Mouse (Mus musculus): ENCODE data around the gene Flad1.

The Flad1 gene

DNA sequence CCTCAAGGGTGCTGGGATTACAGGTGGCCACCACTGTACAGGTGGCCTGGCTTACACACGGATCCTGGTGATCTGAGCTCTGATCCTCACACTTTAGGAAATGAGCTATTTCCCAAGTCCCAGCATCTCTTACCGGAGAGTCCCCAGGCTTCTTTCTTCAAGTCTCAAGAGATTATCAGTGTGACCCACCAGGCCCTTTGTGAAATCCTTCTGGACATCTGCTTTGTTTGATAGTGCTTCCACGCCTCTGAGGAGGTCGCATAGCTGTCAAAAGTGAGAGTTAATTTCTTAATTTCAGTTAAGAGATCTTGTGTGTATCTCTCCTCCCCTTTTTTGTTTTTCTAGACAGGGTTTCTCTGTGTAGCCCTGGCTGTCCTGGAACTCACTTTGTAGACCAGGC, 14.2 kb upstream of the Flad1 start:
- no peak for DNase-seq (ENCODE audit: low read depth)

GRCm38 (mm10) chr3:89425141-89425525, 13.5 kb upstream of the Flad1 start:
- DNase-seq (ENCODE audit: low read depth) = no peak

GRCm38 (mm10) chr3:89424416-89425140, 12.9 kb upstream of the Flad1 start:
- DNase-seq (ENCODE audit: low read depth) = no peak

GRCm38 (mm10) chr3:89422556-89423205, 11.0 kb upstream of the Flad1 start:
- no peak for DNase-seq (ENCODE audit: low read depth)

- DNase-seq (ENCODE audit: low read depth) = no peak
These were observed 10.3 kb upstream of the Flad1 start for GRCm38 (mm10) chr3:89421810-89422473.

DNA sequence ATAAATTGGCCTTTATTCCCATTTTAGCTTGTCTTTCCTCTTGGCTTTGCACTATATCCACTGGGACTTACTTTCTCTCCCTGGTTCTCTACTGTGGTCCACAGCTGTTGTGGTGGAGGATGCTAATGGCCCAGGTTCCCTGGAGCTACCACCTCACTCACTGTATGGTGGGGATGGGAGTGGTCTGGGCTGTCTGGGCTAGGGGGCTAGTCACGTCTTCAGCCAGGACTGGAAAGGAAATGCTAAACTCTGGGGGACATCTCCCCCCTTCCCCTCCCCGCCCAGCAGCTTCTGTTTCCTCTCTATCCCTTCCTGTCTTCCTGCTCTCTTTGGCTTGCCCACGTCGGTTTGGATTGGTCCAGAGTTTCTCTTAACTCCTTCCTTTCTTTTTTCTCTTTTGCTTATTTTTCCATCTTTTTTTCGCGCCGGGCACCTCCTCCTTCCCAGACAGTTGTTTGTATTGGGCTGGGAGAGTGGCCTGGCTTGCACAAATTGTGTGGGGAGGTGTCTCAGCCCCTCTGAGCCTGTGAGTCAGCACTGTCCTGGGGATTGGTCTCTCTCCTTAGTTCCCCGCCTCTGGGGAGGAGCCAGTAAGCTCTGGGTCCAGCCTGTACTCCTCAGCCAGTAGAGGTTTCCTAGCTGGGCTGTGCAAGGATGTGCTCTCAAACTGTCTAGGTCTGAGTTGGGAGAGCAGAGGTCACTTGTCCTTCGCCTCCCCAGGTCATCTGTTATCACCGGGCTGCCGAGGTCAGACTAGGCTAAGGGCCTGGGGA, 9.5 kb upstream of the Flad1 start:
- DNase-seq (ENCODE audit: low read depth) = no peak

DNA sequence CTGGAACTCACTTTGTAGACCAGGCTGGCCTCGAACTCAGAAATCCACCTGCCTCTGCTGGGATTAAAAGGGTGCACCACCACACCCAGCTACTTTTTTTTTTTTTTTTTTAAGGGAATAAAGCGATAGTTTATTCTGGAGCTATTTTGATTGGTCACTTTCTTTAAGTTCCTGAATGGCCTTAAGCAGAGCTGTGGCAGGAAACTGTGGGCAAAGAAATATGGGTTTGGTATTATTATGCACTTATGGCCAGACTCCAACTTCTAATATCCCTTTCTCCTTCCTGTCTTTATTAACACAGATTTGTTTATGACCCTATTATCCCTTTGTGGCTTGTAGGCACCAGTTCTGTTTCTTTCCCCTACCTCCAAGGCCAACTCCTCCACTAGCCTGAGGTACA, 8.8 kb upstream of the Flad1 start:
- no peak for DNase-seq (ENCODE audit: low read depth)

- DNase-seq (ENCODE audit: low read depth) = no peak
These were observed 8.3 kb upstream of the Flad1 start for GRCm38 (mm10) chr3:89419981-89420380.

- no peak for DNase-seq (ENCODE audit: low read depth)
These were observed 7.9 kb upstream of the Flad1 start for GRCm38 (mm10) chr3:89419571-89419970.

DNA sequence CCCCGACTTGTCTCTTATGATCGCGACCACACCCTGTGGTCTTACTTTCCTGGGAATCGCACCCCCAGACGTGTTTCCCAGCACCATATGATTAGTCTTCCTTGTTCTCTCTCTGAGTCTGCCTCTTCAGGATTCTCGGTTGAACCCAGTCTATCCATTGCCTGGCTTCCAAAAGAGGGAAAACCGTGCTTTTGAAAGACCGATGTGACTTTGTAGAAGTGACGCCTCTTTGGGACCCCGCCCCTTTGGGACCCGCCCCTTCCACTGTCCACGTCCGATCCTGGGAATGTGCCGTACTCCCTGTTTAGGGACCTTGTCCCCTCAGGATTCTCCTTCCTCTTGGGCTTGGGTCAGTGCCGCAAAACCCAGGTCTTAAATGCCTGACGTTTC, 7.2 kb upstream of the Flad1 start:
- no peak for DNase-seq (ENCODE audit: low read depth)

GRCm38 (mm10) chr3:89418170-89418860, 6.6 kb upstream of the Flad1 start, which contains the start of the genes Cks1b and Shc1:
Gene Cks1b, minus strand, starts transcription at chr3:89418383.
Gene Shc1, plus strand, starts transcription at chr3:89418443.
- DNase-seq (ENCODE audit: low read depth) = peak; percentile 93

- no peak for DNase-seq (ENCODE audit: low read depth)
These were observed 6.1 kb upstream of the Flad1 start for GRCm38 (mm10) chr3:89417840-89418169.

- no peak for DNase-seq (ENCODE audit: low read depth)
These were observed 5.5 kb upstream of the Flad1 start for GRCm38 (mm10) chr3:89417131-89417530.

DNA sequence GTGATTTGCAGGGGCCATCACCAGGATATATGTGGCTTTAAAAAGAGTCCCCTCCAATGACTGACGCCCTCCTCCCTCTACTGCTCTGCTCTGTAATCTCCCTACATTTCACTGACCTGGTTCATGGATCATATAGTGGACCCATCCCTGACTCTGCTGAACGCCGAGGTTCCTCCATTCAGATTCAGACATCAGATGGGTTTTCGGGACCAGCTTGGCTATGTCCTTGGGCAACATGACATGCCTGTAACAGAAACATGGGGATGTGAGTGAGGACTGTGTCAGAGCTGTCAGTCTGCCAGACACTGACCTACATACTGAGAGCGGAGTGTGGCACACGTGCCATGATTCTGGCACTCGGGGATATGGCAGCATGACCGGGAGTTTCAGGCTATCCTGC, 4.5 kb upstream of the Flad1 start:
- DNase-seq (ENCODE audit: low read depth) = no peak

- no peak for DNase-seq (ENCODE audit: low read depth)
These were observed 806 bp downstream of the Flad1 start for GRCm38 (mm10) chr3:89410864-89411263.

- DNase-seq (ENCODE audit: low read depth) = no peak
These were observed 2.0 kb downstream of the Flad1 start for GRCm38 (mm10) chr3:89409701-89410100.

GRCm38 (mm10) chr3:89408448-89408847, 3.2 kb downstream of the Flad1 start:
- no peak for DNase-seq (ENCODE audit: low read depth)

- no peak for DNase-seq (ENCODE audit: low read depth)
These were observed 4.8 kb downstream of the Flad1 start for GRCm38 (mm10) chr3:89406887-89407286.

DNA sequence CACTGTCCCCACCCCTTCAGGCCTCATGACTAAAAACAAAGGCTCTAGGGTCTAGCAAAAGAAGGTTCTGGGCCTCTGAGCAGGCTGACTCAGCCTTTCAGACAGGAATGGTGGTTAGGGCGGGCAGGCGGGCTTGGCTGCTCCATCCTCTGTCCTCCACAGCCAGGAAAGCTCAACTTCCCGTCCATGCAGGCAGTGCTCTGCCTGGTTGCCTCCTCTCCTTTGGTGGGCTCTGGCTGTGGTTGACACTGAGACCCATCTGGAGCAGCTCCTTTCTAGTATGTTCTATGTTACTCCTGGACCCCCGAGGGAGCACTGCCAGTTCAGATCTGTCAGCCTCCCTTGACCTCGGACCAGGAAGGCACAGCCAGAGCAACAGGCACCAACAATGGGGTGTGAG, 9.0 kb downstream of the Flad1 start, which contains the start of gene Lenep:
Gene Lenep (minus strand): TSS at position 101 of the 400 bp plus-strand sequence.
- DNase-seq (ENCODE audit: low read depth) = no peak

DNA sequence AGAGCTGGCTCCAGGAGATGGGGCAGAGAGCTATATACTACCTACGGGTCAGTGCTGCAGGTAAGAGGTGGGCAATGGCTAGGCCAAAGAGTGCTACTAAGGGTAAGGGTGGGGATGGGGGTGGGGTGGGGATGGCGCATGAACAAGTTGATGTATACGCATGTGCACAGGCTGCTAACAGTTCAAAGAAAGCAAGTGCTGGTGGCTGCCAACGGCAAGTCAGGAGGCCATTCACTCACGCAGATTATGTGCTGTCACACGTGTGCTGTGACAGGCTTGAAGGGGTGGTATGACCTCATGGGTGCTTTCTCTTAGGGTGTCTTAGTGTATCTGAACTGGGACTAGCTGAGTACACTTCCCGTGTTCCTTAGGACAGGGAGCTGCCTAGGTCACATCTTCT, 10.3 kb downstream of the Flad1 start:
- DNase-seq (ENCODE audit: low read depth) = no peak

GRCm38 (mm10) chr3:89396654-89397005, 15.0 kb downstream of the Flad1 start:
- no peak for DNase-seq (ENCODE audit: low read depth)
